Mouse (Mus musculus) lung, postnatal 0 days (tissue): ENCODE data around the gene Hunk. TPM values are rescaled to one million over a fixed set of nuclear protein-coding genes. Genes with fewer than 3 reads are reported as not detected.
A peak's percentile ranks its signal among the peaks of the same experiment; 100 is the strongest.

Experiments
- ATAC-seq: fragments of 200-750 bp; cut with Nextera tagmentation; 2 replicates; pipeline ENCODE4 v1.8.0; 2017; ENCODE audit warnings: moderate library complexity
- DNase-seq: peaks from one replicate; pipeline ENCODE4 v3.0.0-alpha.2; 2016; ENCODE audit warnings: low spot score
- H3K27ac ChIP-seq: fragments of 300-500 bp; sonication (generic); 2 replicates; pipeline ENCODE4 v1.5.1; 2014; ENCODE audit warnings: antibody characterized with exemption, mild to moderate bottlenecking, low read length, mixed read lengths
- H3K27me3 ChIP-seq: fragments of 300-500 bp; sonication (generic); replicated peaks from 2 replicates; pipeline ENCODE4 v1.6.1; 2014; ENCODE audit warnings: low read length, mixed read lengths; ENCODE audit not compliant: insufficient read depth
- H3K36me3 ChIP-seq: fragments of 300-500 bp; sonication (generic); 2 replicates; pipeline ENCODE4 v1.6.1; 2014; ENCODE audit warnings: low read length, mixed read lengths; ENCODE audit not compliant: insufficient read depth
- H3K4me1 ChIP-seq: fragments of 300-500 bp; sonication (generic); 2 replicates; pipeline ENCODE4 v1.6.1; 2014; ENCODE audit warnings: antibody characterized with exemption, low read depth, low read length, mixed read lengths; ENCODE audit not compliant: insufficient read depth
- H3K4me2 ChIP-seq: fragments of 300-500 bp; sonication (generic); replicated peaks from 2 replicates; pipeline ENCODE4 v1.6.1; 2014; ENCODE audit warnings: low read depth, mild to moderate bottlenecking, low read length, moderate library complexity, mixed read lengths
- H3K4me3 ChIP-seq: fragments of 300-500 bp; sonication (generic); 2 replicates; pipeline ENCODE4 v1.5.1; 2014; ENCODE audit warnings: low read depth, low read length
- H3K9ac ChIP-seq: fragments of 300-500 bp; sonication (generic); replicated peaks from 2 replicates; pipeline ENCODE4 v1.6.1; 2014; ENCODE audit warnings: low read depth, mild to moderate bottlenecking
- H3K9me3 ChIP-seq: fragments of 300-500 bp; sonication (generic); 2 replicates; pipeline ENCODE4 v1.6.1; 2016; ENCODE audit warnings: low read length, mixed read lengths
- CTCF ChIP-seq: IDR thresholded peaks from 2 replicates; pipeline ENCODE4 v1.5.1; 2016; ENCODE audit warnings: antibody characterized with exemption, mild to moderate bottlenecking
- EP300 ChIP-seq: IDR thresholded peaks from 2 replicates; pipeline ENCODE4 v1.6.1; 2016; ENCODE audit warnings: antibody characterized with exemption, mild to moderate bottlenecking, control low read depth
- WGBS: fragments of 180-500 bp; shearing (Covaris S2); extraction: QIAGEN DNeasy Blood & Tissue Kit; methylation state at CpG from one replicate; pipeline ENCODE4 v1.1.7; 2014; 5-methylcytosine and 5-hydroxymethylcytosine counted together
- polyA plus RNA-seq: library from polyadenylated mRNA; unstranded; fragments of >200 nt; fragmentation: Nextera tagmentation; extraction: Ambion mirVana; gene quantifications from 2 replicates; pipeline ENCODE4 v1.2.1, GENCODE M21; 2015

Hunk gene
- polyA plus RNA-seq, 1 experiment from 2014 or later: 6.4 TPM

DNA sequence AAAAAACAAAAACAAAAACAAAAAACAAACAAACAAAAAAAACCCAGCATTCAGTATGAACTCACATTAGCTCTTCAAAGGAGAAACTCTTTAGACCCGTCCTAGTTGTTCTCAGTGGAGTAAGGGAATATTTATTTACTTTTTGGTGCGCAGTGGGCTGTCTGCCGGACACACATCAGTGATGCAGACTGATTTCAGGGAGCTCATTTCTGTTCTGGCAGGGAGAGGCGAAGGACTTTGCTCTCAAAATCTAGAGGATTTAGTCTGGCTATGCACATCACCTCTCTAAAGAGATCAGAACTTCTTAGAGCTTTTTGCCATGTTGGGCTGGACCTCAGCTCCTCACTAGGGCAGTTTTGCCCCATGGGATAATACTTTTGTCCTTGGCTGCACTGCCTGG lies 2.1 kb downstream of the Hunk start:
- ATAC-seq: no peak

DNA sequence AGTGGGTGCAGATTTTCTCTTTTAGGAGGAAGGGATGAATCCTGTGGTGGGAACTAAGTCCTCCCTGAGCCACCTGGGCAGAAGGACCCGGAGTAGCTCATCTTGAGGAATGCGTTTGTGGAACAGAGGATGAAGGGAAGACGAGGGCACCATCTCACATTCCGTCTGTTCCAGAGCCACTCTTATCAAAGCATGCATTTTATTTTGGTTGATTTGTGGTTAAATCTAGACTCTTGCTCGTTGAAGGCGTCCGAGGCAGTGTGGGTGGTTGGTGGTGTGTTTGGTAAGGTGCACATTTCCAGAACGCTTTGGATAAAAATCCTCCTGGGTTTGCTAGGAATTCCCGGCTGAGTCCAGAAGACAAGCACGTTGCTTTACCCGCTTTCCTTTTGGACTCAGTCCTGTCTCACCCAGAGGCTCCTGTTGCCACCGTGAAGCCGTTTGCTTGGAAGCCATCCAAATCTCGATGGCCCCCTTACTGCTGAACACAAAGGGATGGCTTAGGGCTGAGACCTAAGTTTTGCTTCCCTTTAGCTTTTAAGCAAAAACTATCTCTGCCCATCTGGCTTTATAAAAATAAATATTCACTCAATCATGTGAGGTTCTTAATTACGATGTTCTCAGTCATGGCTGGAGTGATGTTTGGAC lies 3.4 kb downstream of the Hunk start:
- Histone ChIP-seq H3K4me1 (peaks cover 8% of the 10 kb centered on the region; the same call in 1 of the 2 replicates), H3K9me3 (no peaks in the 10 kb centered on the region), H3K36me3 (no peaks in the 10 kb centered on the region), H3K27me3 (no peaks in the 10 kb centered on the region), H3K9ac (no peak overlapping the region), H3K4me2 (peak overlapping the region; percentile 95), H3K4me3 (no peak overlapping the region), H3K27ac (no peak overlapping the region)
- DNase-seq: no peak
- WGBS: 34% methylated on average over 15 of the region's 15 CpGs
- no peak for ATAC-seq
- no peak for TF ChIP-seq CTCF
- TF ChIP-seq EP300: no peak

More for the DNA sequence above, 2.1 kb downstream of the Hunk start:
- Histone ChIP-seq H3K27me3 (no peaks in the 10 kb centered on the region), H3K36me3 (no peaks in the 10 kb centered on the region), H3K4me3 (peak overlapping the region; percentile 79; the same call in 1 of the 2 replicates), H3K4me1 (peaks cover 8% of the 10 kb centered on the region; the same call in 1 of the 2 replicates), H3K9me3 (no peaks in the 10 kb centered on the region), H3K4me2 (peak overlapping the region; percentile 95), H3K9ac (no peak overlapping the region), H3K27ac (no peak overlapping the region)
- DNase-seq: no peak
- WGBS: 46% methylated on average over 4 of the region's 4 CpGs
- TF ChIP-seq EP300 (no peak), CTCF (no peak)

DNA sequence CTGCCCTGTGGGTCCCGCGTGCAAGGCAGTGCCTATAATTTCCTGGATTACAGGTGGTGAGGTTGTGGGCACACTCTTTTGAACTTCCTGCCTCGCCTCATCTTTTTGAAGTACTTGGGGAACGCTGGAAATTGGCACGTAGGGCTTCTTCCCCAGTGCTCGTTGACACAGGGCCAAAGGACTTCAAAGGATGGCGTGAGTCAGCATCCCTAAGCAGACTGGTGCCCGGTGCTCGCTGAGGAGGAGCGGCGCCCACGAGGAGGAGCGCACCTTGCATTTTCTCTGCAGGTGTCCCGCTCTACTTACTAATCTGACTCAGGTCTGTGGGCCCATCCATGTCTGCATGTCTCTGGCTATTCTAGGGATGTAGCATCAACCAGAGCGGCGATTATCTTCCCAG lies 4.9 kb downstream of the Hunk start:
- WGBS: 72% methylated on average over 16 of the region's 16 CpGs
- Histone ChIP-seq H3K9me3 (no peaks in the 10 kb centered on the region), H3K4me3 (no peak overlapping the region), H3K4me1 (peaks cover 8% of the 10 kb centered on the region; the same call in 1 of the 2 replicates), H3K9ac (no peak overlapping the region), H3K4me2 (no peak overlapping the region), H3K27me3 (no peaks in the 10 kb centered on the region), H3K27ac (no peak overlapping the region), H3K36me3 (no peaks in the 10 kb centered on the region)
- TF ChIP-seq CTCF (no peak), EP300 (no peak)
- DNase-seq (peak; percentile 81), ATAC-seq (peak; percentile 44)

DNA sequence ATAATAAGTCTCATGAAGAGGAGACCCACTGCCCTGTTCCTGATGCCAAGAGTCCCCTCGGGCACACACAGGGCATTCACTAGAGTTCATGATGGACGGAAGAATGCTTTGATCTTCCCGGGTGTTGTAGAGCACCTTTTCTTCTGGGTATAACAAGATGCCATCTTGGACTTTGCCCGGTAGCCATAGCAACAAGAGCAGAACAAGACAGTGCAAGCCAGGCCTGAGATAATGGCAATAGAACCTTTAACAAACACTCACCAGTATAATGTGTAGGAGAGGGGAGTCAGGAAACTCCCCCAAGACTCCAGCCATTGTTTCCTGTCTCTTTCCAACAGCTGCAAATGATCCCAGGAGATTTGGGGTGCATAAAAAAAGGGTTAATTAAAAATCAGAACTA lies 8.9 kb downstream of the Hunk start:
- H3K4me1 ChIP-seq: no peaks in the 10 kb centered on the region
- no peak overlapping the region for H3K27ac ChIP-seq
- no peaks in the 10 kb centered on the region for H3K36me3 ChIP-seq
- no peak overlapping the region for H3K4me2 ChIP-seq
- no peaks in the 10 kb centered on the region for H3K27me3 ChIP-seq
- TF ChIP-seq EP300: no peak
- TF ChIP-seq CTCF: no peak
- no peak overlapping the region for H3K9ac ChIP-seq
- WGBS: 63% methylated on average over 4 of the region's 4 CpGs
- no peak for ATAC-seq
- no peak overlapping the region for H3K4me3 ChIP-seq
- no peaks in the 10 kb centered on the region for H3K9me3 ChIP-seq
- no peak for DNase-seq

DNA sequence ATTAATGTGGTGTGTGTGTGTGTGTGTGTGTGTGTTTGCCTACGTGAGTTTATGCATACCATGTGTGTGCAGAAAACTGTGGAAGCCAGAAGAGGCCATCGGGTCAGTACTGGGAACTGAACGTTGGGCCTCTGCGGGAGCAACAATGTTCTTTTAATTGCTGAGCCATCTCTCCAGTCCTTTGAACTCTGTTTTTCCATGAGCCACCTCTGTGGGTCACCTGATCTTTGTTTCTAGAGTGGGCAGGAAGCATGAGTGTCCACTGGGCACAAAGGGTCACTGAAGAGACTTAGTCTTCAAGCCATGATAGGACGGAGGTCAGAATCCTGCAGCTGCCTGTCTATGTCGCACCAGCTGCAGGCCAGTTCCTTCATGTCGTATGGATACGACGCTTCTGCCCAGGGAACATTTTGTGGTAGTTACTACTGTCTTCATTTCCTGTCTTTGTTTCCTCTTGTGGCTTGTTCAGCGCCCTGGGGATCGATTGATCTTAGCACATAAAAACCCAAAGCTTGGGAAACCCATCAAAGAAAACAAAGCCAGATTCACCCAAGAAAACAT lies 10.3 kb downstream of the Hunk start:
- TF ChIP-seq CTCF: no peak
- no peak for TF ChIP-seq EP300
- WGBS: 48% methylated on average over 11 of the region's 11 CpGs
- no peak overlapping the region for H3K4me2 ChIP-seq
- H3K9ac ChIP-seq: no peak overlapping the region
- no peaks in the 10 kb centered on the region for H3K9me3 ChIP-seq
- H3K27me3 ChIP-seq: no peaks in the 10 kb centered on the region
- H3K36me3 ChIP-seq: no peaks in the 10 kb centered on the region
- no peak for DNase-seq
- no peak overlapping the region for H3K27ac ChIP-seq
- no peak overlapping the region for H3K4me3 ChIP-seq
- H3K4me1 ChIP-seq: no peaks in the 10 kb centered on the region
- 0 out of 2 replicates have a peak, but pooled peaks have one; percentile 11 for ATAC-seq

DNA sequence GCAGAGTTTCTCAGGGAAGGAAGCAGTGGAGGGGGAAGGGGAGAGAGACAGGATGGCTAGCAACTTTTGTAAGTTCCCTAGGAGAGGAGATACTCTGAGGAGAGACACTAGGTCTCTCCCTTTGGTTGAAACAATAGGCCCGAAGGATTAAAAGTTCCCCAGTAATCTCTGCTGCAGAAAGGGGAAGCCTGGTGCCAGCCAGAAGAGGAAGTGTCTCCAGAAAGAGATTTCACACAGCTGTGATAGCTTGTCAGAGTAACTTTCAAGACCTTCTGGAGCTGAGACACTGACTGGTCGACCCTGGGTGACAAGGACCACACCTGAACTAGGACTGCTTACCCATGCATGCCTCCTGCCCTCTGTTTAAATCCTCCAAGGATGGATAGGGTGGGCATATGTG lies 11.1 kb downstream of the Hunk start:
- H3K4me1 ChIP-seq: 0 out of 2 replicates have a peak, but pooled peaks cover under 1% of the 10 kb centered on the region
- H3K9ac ChIP-seq: no peak overlapping the region
- no peak overlapping the region for H3K27ac ChIP-seq
- H3K9me3 ChIP-seq: no peaks in the 10 kb centered on the region
- ATAC-seq (no peak), DNase-seq (peak; percentile 37)
- 42% methylated on average over 2 of the region's 2 CpGs for WGBS
- no peaks in the 10 kb centered on the region for H3K27me3 ChIP-seq
- no peak for TF ChIP-seq CTCF
- no peak for TF ChIP-seq EP300
- H3K4me3 ChIP-seq: no peak overlapping the region
- no peaks in the 10 kb centered on the region for H3K36me3 ChIP-seq
- no peak overlapping the region for H3K4me2 ChIP-seq
